Mouse (Mus musculus): ENCODE results near the gene Mtfmt.

GRCm38 (mm10) chr9:65393606-65394005, 42.0 kb upstream of the Mtfmt start:
- TF ChIP-seq CTCF (IDR thresholded peaks at IDR 0.05; ENCODE audit: borderline replicate concordance, insufficient read depth, low read depth, low read length), result no peak
- TF ChIP-seq POLR2A (IDR thresholded peaks at IDR 0.05; ENCODE audit: borderline replicate concordance, insufficient read depth, low read length), result no peak

Measured in cerebellum, adult 2 months (tissue).